Mouse (Mus musculus): ENCODE measurements around the gene Taldo1.
"Not testable (repeated sequence)": the region's sequence is repeated elsewhere in the genome, so short reads cannot be mapped to it uniquely, and the experiment has no call there.

The Taldo1 gene

DNA sequence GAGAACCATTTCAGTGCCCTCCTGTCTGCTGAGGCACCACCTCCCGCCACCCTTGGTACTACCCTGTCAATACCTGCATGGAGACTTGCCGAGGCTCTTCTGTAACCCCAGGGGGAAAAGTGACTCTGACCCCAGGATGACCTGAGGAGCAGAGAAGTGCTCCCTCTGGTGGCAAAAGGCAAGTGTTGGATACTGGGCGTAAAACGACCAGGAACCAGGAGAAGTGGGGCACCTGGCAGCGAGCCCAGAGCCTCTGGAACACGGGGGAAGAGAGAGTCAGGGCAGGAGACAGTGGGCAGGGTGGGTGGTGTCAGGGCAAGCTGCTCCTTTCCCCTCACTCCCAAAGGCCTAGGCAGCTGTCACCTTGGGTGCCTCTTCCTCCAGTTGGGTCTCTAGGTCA is 48.6 kb downstream of the Taldo1 start:
- peak; percentile 81 for DNase-seq (ENCODE audit: low spot score)

GRCm38 (mm10) chr7:141441460-141441859 is 49.5 kb downstream of the Taldo1 start:
- no peak for DNase-seq (ENCODE audit: low spot score)

GRCm38 (mm10) chr7:141442199-141442598 is 50.2 kb downstream of the Taldo1 start:
- DNase-seq (ENCODE audit: low spot score) = no peak

- DNase-seq (ENCODE audit: low spot score) = no peak
Measured at GRCm38 (mm10) chr7:141443081-141443821, 51.3 kb downstream of the Taldo1 start.

DNA sequence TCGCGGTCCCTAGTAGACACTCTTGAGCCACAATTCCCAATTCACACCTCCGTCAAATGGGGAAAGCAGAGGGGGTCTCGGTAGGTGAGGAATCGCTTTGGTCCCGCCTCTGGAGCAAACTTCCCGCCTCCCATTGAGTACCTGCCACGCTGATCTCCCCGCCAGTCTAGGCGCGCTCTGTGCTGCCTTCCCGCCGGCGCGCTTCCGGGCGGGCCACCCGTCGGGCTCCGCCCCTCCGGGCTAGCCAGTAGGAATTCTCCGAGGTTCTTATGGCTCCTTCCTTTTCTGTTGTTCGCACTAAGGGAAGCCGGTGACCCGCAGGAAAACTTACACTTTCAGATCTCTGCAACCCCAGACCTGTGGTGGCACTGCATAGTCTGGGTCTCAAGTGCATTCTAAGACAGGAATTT is 51.8 kb downstream of the Taldo1 start, which contains the start of gene Pidd1:
Gene Pidd1, minus strand, starts transcription at position 198 of the 410 bp plus-strand sequence.
- DNase-seq (ENCODE audit: low spot score) = peak; percentile 78

- not testable (repeated sequence) for DNase-seq (ENCODE audit: low spot score)
Measured at GRCm38 (mm10) chr7:141446374-141446773, 54.4 kb downstream of the Taldo1 start.

- DNase-seq (ENCODE audit: low spot score) = peak; percentile 94
Measured at GRCm38 (mm10) chr7:141447110-141447991, 55.4 kb downstream of the Taldo1 start, which contains the start of gene Rplp2. Rplp2 (plus strand) TSS chr7:141447370.

DNA sequence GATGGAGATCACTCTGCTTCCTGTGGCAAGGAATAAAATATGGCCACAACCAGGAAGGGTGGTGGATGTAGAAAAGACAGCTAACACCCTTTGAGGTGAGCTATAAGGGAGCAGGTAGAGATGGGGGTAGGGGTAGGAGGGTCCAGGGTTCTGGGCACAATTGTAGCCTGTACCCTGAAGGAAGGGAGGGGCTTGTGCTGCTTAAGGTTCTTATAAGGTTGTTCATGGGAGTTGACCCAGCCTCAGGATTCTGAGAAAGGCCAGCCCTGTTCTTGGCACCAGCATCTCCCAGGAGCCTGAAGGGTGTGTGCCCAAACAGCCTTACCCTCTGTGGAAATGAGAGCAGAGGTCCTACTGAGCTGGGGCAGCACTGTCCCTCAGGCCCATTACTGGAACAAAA is 59.9 kb downstream of the Taldo1 start:
- DNase-seq (ENCODE audit: low spot score) = no peak
